Mouse (Mus musculus): Measurements from ENCODE around the gene Scaf8. TPM values are rescaled to one million over a fixed set of nuclear protein-coding genes. Genes with fewer than 3 reads are reported as not detected.
A peak's percentile ranks its signal among the peaks of the same experiment; 100 is the strongest.
"Not testable (repeated sequence)": the region's sequence is repeated elsewhere in the genome, so short reads cannot be mapped to it uniquely, and the experiment has no call there.

The Scaf8 gene
- 16.1 and 18.0 TPM in 2 replicates for polyA plus RNA-seq (2015; fragmentation: Nextera tagmentation; extraction: Ambion mirVana)

DNA sequence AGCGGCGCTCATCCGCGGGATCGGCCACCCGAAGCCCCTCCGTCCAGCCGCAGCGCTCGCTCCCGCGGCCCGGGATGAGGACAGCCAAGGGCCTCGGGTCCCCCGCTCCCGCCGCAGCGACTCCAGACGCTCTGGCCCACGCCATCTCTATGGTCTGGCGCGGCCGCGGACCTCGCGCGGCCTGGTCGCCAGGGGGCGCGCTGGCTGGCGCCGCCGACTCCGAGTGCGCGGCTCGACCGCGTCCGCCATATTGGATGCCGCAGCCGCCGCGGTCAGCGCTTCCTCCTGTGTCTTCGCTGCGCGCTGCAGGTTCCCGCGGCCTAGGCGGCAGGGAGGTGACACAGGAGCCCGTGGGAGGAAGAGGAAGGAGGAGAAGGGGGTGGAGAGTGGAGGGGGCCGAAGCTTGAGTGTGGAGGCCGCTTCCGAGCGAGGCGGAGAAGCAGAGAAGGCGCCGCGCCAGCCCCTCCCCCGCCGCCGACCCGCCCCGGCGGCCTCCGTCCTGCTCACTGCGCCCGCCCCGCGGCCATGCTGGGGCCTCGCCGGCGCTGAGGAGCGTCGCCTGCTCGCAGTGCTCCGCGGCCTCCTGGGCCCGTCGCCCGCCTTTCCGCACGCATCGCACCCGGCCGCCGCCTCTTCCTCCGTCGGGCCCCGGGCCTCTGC lies at the start of gene Scaf8:
Gene Scaf8 (plus strand): TSS at position 253 of the 660 bp plus-strand sequence.
- Histone ChIP-seq H3K27ac (peak within 1 kb of the TSS; percentile 99), H3K4me3 (replicated peaks) (peak within 1 kb of the TSS; percentile 93), H3K4me2 (peak within 1 kb of the TSS; percentile 71), H3K9me3 (no peaks in the 10 kb centered on the region), H3K36me3 (no peaks in the 10 kb centered on the region), H3K9ac (peak within 1 kb of the TSS; percentile 91), H3K4me1 (0 out of 2 replicates have a peak, but pooled peaks cover 7% of the 10 kb centered on the region), H3K27me3 (replicated peaks) (no peaks in the 10 kb centered on the region)
- under 1% methylated on average over 77 of the region's 91 CpGs for WGBS
- ATAC-seq (ENCODE audit: insufficient read depth, low FRiP score, low read depth) = peak; percentile 95

- H3K9ac ChIP-seq = no peak overlapping the region
- H3K4me1 ChIP-seq = no peaks in the 10 kb centered on the region
- H3K4me3 ChIP-seq (replicated peaks) = no peak overlapping the region
- 93% methylated on average over 9 of the region's 9 CpGs for WGBS
- H3K4me2 ChIP-seq = no peak overlapping the region
- no peak for ATAC-seq (ENCODE audit: insufficient read depth, low FRiP score, low read depth)
- no peak overlapping the region for H3K27ac ChIP-seq
- H3K9me3 ChIP-seq = no peaks in the 10 kb centered on the region
- no peaks in the 10 kb centered on the region for H3K27me3 ChIP-seq (replicated peaks)
- peaks cover 8% of the 10 kb centered on the region; the same call in 1 of the 2 replicates for H3K36me3 ChIP-seq
Observed at GRCm38 (mm10) chr17:3075166-3075872, 39.5 kb upstream of the Scaf8 start.

GRCm38 (mm10) chr17:3075873-3076245 lies 38.9 kb upstream of the Scaf8 start:
- Histone ChIP-seq H3K4me3 (replicated peaks) (no peak overlapping the region), H3K27ac (no peak overlapping the region), H3K9me3 (no peaks in the 10 kb centered on the region), H3K9ac (no peak overlapping the region), H3K36me3 (peaks cover 8% of the 10 kb centered on the region; the same call in 1 of the 2 replicates), H3K27me3 (replicated peaks) (no peaks in the 10 kb centered on the region), H3K4me2 (no peak overlapping the region), H3K4me1 (no peaks in the 10 kb centered on the region)
- no peak for ATAC-seq (ENCODE audit: insufficient read depth, low FRiP score, low read depth)
- WGBS = 88% methylated on average over 4 of the region's 4 CpGs

GRCm38 (mm10) chr17:3077936-3078335 lies 36.8 kb upstream of the Scaf8 start:
- not testable (repeated sequence) for ATAC-seq (ENCODE audit: insufficient read depth, low FRiP score, low read depth)

GRCm38 (mm10) chr17:3080587-3081349 lies 34.0 kb upstream of the Scaf8 start:
- peak; percentile 14 for ATAC-seq (ENCODE audit: insufficient read depth, low FRiP score, low read depth)
- H3K9ac ChIP-seq; H3K4me1 ChIP-seq; H3K4me2 ChIP-seq; H3K9me3 ChIP-seq; H3K4me3 ChIP-seq (replicated peaks); H3K27ac ChIP-seq; H3K36me3 ChIP-seq; H3K27me3 ChIP-seq (replicated peaks): not testable (repeated sequence)
- 77% methylated on average over 7 of the region's 9 CpGs for WGBS

More at GRCm38 (mm10) chr17:3077936-3078335, 36.8 kb upstream of the Scaf8 start:
- not testable (repeated sequence) for H3K4me2 ChIP-seq; H3K9me3 ChIP-seq; H3K27me3 ChIP-seq (replicated peaks); H3K4me3 ChIP-seq (replicated peaks); H3K27ac ChIP-seq; H3K9ac ChIP-seq; H3K4me1 ChIP-seq; H3K36me3 ChIP-seq
- 89% methylated on average over 9 of the region's 9 CpGs for WGBS

GRCm38 (mm10) chr17:3081512-3082100 lies 33.2 kb upstream of the Scaf8 start:
- peak; percentile 41 for ATAC-seq (ENCODE audit: insufficient read depth, low FRiP score, low read depth)
- not testable (repeated sequence) for H3K9ac ChIP-seq; H3K36me3 ChIP-seq; H3K27me3 ChIP-seq (replicated peaks); H3K4me3 ChIP-seq (replicated peaks); H3K4me1 ChIP-seq; H3K27ac ChIP-seq; H3K4me2 ChIP-seq; H3K9me3 ChIP-seq
- 72% methylated on average over 3 of the region's 3 CpGs for WGBS

- H3K4me2 ChIP-seq; H3K27me3 ChIP-seq (replicated peaks); H3K4me1 ChIP-seq; H3K27ac ChIP-seq; H3K4me3 ChIP-seq (replicated peaks); H3K9ac ChIP-seq; H3K36me3 ChIP-seq; H3K9me3 ChIP-seq: not testable (repeated sequence)
- 66% methylated on average over 7 of the region's 9 CpGs for WGBS
- peak; percentile 57 for ATAC-seq (ENCODE audit: insufficient read depth, low FRiP score, low read depth)
Observed at GRCm38 (mm10) chr17:3082125-3082755, 32.5 kb upstream of the Scaf8 start.

DNA sequence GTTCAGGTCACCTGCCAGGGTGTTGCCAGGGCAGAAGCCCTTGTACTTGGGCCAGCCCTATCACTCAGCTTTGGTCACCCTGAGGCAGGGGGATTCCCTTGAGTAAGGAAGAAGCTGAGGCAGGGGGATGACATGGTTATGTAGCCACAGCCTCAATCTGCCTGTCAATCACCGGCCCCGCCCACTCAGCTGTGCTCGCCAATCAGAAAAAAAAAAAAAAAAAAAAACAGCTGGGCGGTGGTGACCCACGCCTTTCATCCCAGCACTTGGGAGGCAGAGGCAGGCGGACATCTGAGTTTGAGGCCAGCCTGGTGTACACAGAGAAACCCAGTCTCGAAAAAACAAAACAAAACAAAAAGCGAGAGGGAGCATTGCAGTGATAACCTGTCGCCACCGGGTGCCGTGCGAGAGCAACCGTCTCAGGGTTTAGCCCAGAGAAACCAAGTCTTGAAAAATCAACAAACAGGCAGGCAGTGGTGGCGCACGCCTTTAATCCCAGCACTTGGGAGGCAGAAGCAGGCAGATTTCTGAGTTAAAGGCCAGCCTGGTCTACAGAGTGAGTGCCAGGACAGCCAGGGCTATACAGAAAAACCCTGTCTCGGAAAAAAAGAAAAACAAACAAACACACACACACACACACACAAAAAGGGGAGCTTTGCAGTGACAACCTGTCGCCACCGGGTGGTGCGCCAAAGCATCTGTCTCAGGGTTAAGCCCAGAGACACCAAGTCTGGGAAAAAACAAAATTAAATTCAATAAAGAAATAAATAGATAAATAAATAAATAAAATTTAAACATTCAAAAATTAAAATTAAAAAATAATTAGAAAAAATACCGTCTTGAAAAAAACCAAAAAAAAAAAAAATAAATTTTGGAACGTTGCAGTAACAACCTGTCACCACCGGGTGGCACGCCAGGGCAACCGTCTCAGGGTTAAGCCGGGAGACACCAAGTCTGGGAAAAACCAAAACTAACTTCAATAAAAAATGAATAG lies 31.7 kb upstream of the Scaf8 start:
- not testable (repeated sequence) for H3K27me3 ChIP-seq (replicated peaks); ATAC-seq (ENCODE audit: insufficient read depth, low FRiP score, low read depth); H3K36me3 ChIP-seq; H3K27ac ChIP-seq; H3K4me1 ChIP-seq; H3K9me3 ChIP-seq; H3K9ac ChIP-seq
- Histone ChIP-seq H3K4me3 (replicated peaks) (peak overlapping the region; percentile 60), H3K4me2 (peak overlapping the region; percentile 48)
- 6% methylated on average over 25 of the region's 25 CpGs for WGBS

DNA sequence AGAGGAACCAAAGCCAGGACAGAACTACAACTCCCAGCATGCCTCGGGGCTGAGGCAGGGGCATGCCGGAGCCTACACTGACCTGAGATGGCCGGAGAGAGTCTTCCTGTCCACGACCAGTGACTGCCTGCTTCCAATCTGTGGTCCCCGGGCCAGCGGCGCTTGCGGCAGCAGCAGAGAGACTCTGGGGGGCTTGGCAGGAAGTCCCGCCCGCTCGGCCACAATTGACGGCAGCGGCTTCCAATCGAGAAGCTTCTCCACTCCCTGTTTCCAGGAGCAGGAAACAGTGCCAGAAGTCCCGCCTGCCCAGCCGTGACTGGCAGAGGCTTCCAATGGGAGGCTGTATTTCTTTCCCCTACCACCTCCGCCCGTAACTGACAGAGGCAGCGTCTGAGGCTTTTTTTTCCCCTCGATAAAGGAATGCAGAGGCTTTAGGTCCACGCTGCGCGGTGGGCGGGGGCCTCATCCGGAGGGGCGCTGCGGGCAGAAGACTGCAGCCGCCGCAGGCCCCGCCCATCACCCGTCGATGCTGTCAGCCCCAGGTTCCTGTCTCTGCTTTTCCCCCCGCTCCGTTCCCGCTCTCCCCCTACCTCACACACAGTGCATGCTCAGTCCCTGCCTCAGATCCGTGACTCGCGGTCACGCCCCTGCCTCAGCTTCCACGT lies 30.8 kb upstream of the Scaf8 start:
- no peaks in the 10 kb centered on the region for H3K9me3 ChIP-seq
- H3K27me3 ChIP-seq (replicated peaks) = no peaks in the 10 kb centered on the region
- peak overlapping the region; percentile 60 for H3K4me3 ChIP-seq (replicated peaks)
- ATAC-seq (ENCODE audit: insufficient read depth, low FRiP score, low read depth) = peak; percentile 65
- WGBS = under 1% methylated on average over 37 of the region's 40 CpGs
- H3K4me2 ChIP-seq = peak overlapping the region; percentile 72
- H3K4me1 ChIP-seq = no peaks in the 10 kb centered on the region
- H3K27ac ChIP-seq = peak overlapping the region; percentile 95
- no peaks in the 10 kb centered on the region for H3K36me3 ChIP-seq
- no peak overlapping the region for H3K9ac ChIP-seq

DNA sequence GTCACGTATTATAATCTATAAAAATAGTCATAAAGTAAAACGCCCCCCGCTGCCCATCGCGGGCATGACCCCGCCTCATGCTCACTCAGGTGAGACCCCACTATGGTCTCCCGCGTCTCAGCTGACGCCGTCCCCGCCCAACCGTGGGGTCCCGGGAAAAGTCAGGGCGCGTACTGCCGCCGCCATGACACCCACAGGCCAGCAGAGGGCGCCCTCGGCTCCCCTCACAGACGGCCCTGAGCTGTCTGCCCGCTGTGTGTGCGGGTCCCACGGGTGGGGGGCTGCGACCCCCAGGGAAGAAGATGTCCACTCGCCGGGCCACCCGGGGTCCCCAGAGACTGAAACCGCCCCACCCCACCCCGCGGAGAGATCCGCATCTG lies 30.2 kb upstream of the Scaf8 start:
- peak overlapping the region; percentile 40 for H3K9ac ChIP-seq
- no peaks in the 10 kb centered on the region for H3K4me1 ChIP-seq
- peak; percentile 5; the same call in 1 of the 2 replicates for ATAC-seq (ENCODE audit: insufficient read depth, low FRiP score, low read depth)
- WGBS = under 1% methylated on average over 31 of the region's 31 CpGs
- peak overlapping the region; percentile 95 for H3K27ac ChIP-seq
- no peaks in the 10 kb centered on the region for H3K27me3 ChIP-seq (replicated peaks)
- no peaks in the 10 kb centered on the region for H3K36me3 ChIP-seq
- H3K4me2 ChIP-seq = peak overlapping the region; percentile 72
- H3K4me3 ChIP-seq (replicated peaks) = peak overlapping the region; percentile 60
- no peaks in the 10 kb centered on the region for H3K9me3 ChIP-seq
